Mouse (Mus musculus): ENCODE measurements around the gene Vwde. TPM values are rescaled to one million over a fixed set of nuclear protein-coding genes. Genes with fewer than 3 reads are reported as not detected.

Gene Vwde
- total RNA-seq (2014; rRNA removed): not detected in 2 replicates
- polyA plus RNA-seq (2012; rRNA removed): not detected in 2 replicates

DNA sequence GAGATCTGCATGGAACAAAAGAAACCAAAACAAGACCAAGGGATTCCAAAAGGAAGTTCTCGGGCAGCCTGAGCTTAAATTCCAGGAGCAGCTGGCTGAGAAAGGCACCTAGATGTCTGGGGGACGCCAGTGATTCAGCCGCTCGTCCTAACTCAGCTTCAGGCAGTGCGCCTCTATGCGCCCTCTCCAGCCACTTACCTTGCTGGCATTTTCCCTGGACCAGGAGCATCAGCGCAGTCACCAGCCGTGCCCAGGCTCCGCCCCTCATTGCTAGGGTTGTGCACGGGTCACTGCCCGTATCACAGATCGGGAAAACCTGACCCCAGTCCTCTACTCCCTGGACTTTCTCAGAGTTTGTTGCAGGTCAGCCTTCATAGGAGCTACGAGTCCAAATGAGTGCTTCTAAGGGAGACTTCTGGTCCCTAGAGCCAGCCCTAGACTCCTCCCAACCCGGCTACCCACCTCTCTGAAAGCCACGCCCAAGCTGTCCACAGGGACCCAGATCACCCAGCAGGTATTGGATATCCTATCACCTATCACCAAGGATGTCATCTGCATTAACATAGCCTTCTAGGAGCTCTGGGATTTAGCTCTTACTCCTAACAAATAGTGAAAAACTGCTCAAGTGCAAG is at the start of gene Vwde:
Vwde (minus strand) TSS at position 370 of the 632 bp plus-strand sequence.
- H3K79me2 ChIP-seq (ENCODE audit: control insufficient read depth, insufficient read depth, low read length): no peaks in the 10 kb centered on the region
- 35% methylated on average over 15 of the region's 15 CpGs for WGBS
- no peaks in the 10 kb centered on the region for H3K27me3 ChIP-seq (ENCODE audit: control insufficient read depth, insufficient read depth, low read length)
- H3K36me3 ChIP-seq (ENCODE audit: control insufficient read depth, insufficient read depth, low read length): no peaks in the 10 kb centered on the region
- no peak for DNase-seq (ENCODE audit: extremely low read depth, low read depth, low spot score)
- H3K9ac ChIP-seq (ENCODE audit: low read depth, low read length): no peak within 1 kb of the TSS
- H3K4me1 ChIP-seq (ENCODE audit: control insufficient read depth, insufficient read depth, low read length): no peaks in the 10 kb centered on the region
- H3K4me3 ChIP-seq (ENCODE audit: insufficient read depth, low read depth, low read length): no peak within 1 kb of the TSS
- H3K27ac ChIP-seq (replicated peaks; ENCODE audit: insufficient read depth, low read depth, low read length): no peak within 1 kb of the TSS
- TF ChIP-seq POLR2A (IDR thresholded peaks at IDR 0.05; ENCODE audit: extremely low read depth, insufficient read depth, low read length) (no peak), CTCF (IDR thresholded peaks at IDR 0.05; ENCODE audit: low read depth, low read length) (no peak)

DNA sequence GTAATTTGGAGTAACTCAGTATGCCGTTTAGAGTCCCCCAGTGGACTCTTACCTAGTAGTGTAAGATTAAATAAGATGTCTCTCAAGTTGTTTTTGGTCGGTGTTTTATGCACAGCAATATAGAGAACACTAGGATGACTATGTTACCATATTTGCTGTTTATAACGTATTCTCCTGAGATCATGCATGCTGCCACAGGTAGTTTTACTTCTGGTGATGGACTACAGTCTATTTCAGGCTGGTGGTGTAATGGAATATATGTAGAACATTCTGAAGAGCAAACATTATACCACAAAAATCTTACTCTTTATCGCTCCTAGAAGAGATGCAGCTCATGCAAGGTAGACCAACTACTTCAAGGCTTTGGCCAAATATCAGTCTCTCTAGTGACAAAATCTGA is 30.6 kb upstream of the Vwde start:
- WGBS: 83% methylated on average over 4 of the region's 4 CpGs
- H3K4me1 ChIP-seq (ENCODE audit: control insufficient read depth, insufficient read depth, low read length): no peaks in the 10 kb centered on the region
- DNase-seq (ENCODE audit: extremely low read depth, low read depth, low spot score): no peak

DNA sequence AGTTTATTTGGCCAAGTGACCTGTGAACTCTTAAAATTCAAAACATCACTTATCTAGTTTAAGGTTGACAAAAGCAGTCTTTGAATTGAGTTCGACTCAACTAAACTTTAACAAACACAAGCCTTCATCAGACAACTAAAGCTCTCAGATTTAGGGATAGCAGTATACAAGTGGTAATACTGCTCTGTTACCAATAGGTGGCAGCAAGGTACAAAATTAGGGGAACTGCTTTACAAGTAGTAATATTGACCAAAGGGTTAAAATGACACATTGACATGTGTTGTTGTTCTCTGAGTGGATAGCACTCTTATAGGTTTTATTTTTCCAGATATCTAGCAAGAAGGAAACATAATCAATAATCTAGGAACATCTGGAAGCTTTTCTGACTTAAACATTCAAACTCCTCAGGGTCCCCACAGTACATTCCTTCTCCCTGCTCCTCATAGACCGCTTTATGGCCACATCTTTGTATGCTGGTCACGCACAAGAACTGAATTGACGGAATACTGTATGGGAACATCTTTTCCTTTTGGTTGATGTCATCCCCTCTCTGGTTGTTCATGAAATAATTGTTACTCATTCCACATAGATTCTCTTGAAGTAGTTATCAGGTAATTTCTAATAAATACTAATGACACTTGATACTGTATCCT is 23.7 kb upstream of the Vwde start:
- WGBS: 56% methylated on average over 4 of the region's 4 CpGs
- TF ChIP-seq POLR2A (IDR thresholded peaks at IDR 0.05; ENCODE audit: extremely low read depth, insufficient read depth, low read length): no peak
- no peak for TF ChIP-seq CTCF (IDR thresholded peaks at IDR 0.05; ENCODE audit: low read depth, low read length)
- Histone ChIP-seq H3K79me2 (ENCODE audit: control insufficient read depth, insufficient read depth, low read length) (no peaks in the 10 kb centered on the region), H3K27me3 (ENCODE audit: control insufficient read depth, insufficient read depth, low read length) (no peaks in the 10 kb centered on the region), H3K4me1 (ENCODE audit: control insufficient read depth, insufficient read depth, low read length) (no peaks in the 10 kb centered on the region), H3K4me3 (ENCODE audit: insufficient read depth, low read depth, low read length) (no peak overlapping the region), H3K9ac (ENCODE audit: low read depth, low read length) (no peak overlapping the region), H3K36me3 (ENCODE audit: control insufficient read depth, insufficient read depth, low read length) (no peaks in the 10 kb centered on the region), H3K27ac (replicated peaks; ENCODE audit: insufficient read depth, low read depth, low read length) (no peak overlapping the region)
- peak; percentile 32 for DNase-seq (ENCODE audit: extremely low read depth, low read depth, low spot score)

More for the DNA sequence above, 30.6 kb upstream of the Vwde start:
- Histone ChIP-seq H3K4me3 (ENCODE audit: insufficient read depth, low read depth, low read length) (no peak overlapping the region), H3K79me2 (ENCODE audit: control insufficient read depth, insufficient read depth, low read length) (no peaks in the 10 kb centered on the region), H3K9ac (ENCODE audit: low read depth, low read length) (no peak overlapping the region), H3K27ac (replicated peaks; ENCODE audit: insufficient read depth, low read depth, low read length) (no peak overlapping the region), H3K27me3 (ENCODE audit: control insufficient read depth, insufficient read depth, low read length) (no peaks in the 10 kb centered on the region), H3K36me3 (ENCODE audit: control insufficient read depth, insufficient read depth, low read length) (no peaks in the 10 kb centered on the region)
- TF ChIP-seq CTCF (IDR thresholded peaks at IDR 0.05; ENCODE audit: low read depth, low read length) (no peak), POLR2A (IDR thresholded peaks at IDR 0.05; ENCODE audit: extremely low read depth, insufficient read depth, low read length) (no peak)

DNA sequence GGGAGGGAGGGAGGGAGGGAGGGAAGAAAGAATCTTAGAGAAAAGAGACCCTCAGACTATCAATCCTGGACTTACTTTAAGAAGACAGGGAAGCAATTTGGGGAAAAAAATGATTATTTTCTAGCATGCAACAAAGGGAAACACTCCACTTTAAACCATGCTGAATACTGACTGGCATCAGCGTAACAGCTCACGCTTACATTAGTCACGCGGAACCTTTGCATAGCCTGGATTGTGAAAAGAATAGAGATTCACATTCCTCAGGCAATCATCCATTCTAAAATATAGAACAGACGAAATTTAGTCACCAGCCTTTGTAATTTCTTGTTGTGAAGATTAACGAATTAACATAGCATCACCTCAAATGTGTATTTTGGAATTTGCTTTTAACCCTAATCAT is 18.6 kb downstream of the Vwde start:
- no peak for DNase-seq (ENCODE audit: extremely low read depth, low read depth, low spot score)
- no peak overlapping the region for H3K27ac ChIP-seq (replicated peaks; ENCODE audit: insufficient read depth, low read depth, low read length)
- H3K27me3 ChIP-seq (ENCODE audit: control insufficient read depth, insufficient read depth, low read length): no peaks in the 10 kb centered on the region
- no peak overlapping the region for H3K4me3 ChIP-seq (ENCODE audit: insufficient read depth, low read depth, low read length)
- H3K9ac ChIP-seq (ENCODE audit: low read depth, low read length): no peak overlapping the region
- WGBS: 76% methylated on average over 6 of the region's 6 CpGs
- no peaks in the 10 kb centered on the region for H3K4me1 ChIP-seq (ENCODE audit: control insufficient read depth, insufficient read depth, low read length)
- TF ChIP-seq CTCF (IDR thresholded peaks at IDR 0.05; ENCODE audit: low read depth, low read length) (no peak), POLR2A (IDR thresholded peaks at IDR 0.05; ENCODE audit: extremely low read depth, insufficient read depth, low read length) (no peak)
- no peaks in the 10 kb centered on the region for H3K36me3 ChIP-seq (ENCODE audit: control insufficient read depth, insufficient read depth, low read length)
- no peaks in the 10 kb centered on the region for H3K79me2 ChIP-seq (ENCODE audit: control insufficient read depth, insufficient read depth, low read length)

DNA sequence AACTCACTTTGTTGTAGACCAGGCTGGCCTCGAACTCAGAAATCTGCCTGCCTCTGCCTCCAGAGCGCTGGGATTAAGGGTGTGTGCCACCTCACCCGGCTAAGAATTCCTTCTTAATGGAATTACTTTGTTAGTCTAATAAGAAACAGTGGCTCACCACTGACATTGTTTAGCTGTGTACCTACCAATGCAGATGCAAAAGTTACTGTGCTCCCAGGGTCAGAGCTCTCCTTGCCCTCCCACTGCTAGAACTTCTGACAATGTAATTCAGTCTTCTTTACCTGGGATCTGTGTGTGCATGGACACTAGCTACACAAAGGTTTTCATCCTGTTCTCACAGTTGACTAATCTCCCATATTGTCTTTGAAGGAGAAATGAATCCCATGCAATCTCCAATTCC is 27.3 kb downstream of the Vwde start:
- no peak for TF ChIP-seq POLR2A (IDR thresholded peaks at IDR 0.05; ENCODE audit: extremely low read depth, insufficient read depth, low read length)
- H3K9ac ChIP-seq (ENCODE audit: low read depth, low read length): no peak overlapping the region
- H3K27ac ChIP-seq (replicated peaks; ENCODE audit: insufficient read depth, low read depth, low read length): no peak overlapping the region
- H3K36me3 ChIP-seq (ENCODE audit: control insufficient read depth, insufficient read depth, low read length): no peaks in the 10 kb centered on the region
- no peak for DNase-seq (ENCODE audit: extremely low read depth, low read depth, low spot score)
- 82% methylated on average over 3 of the region's 3 CpGs for WGBS
- no peaks in the 10 kb centered on the region for H3K79me2 ChIP-seq (ENCODE audit: control insufficient read depth, insufficient read depth, low read length)
- no peaks in the 10 kb centered on the region for H3K4me1 ChIP-seq (ENCODE audit: control insufficient read depth, insufficient read depth, low read length)
- H3K4me3 ChIP-seq (ENCODE audit: insufficient read depth, low read depth, low read length): no peak overlapping the region
- H3K27me3 ChIP-seq (ENCODE audit: control insufficient read depth, insufficient read depth, low read length): no peaks in the 10 kb centered on the region

DNA sequence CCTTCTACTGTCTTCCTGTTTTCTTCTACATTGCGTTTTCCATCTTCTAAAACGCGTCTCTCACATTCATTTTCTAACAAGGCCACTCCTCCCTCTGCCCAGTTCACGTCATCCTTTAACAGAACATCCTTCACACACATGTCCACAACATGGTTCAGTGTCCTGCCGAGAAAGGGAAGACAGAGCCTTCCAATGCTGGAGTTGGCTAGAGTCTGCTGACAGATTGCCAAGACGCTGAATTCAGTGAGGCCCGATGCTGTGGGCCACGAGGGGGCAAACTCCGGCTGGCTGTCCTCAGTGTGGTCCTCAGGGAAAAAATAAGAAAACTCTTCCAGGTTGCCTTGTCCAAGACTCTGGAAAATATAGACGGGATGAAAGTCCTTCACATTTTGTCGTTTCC is 37.9 kb downstream of the Vwde start:
- no peaks in the 10 kb centered on the region for H3K79me2 ChIP-seq (ENCODE audit: control insufficient read depth, insufficient read depth, low read length)
- no peaks in the 10 kb centered on the region for H3K27me3 ChIP-seq (ENCODE audit: control insufficient read depth, insufficient read depth, low read length)
- WGBS: 82% methylated on average over 11 of the region's 11 CpGs
- no peak overlapping the region for H3K27ac ChIP-seq (replicated peaks; ENCODE audit: insufficient read depth, low read depth, low read length)
- no peaks in the 10 kb centered on the region for H3K4me1 ChIP-seq (ENCODE audit: control insufficient read depth, insufficient read depth, low read length)
- no peak overlapping the region for H3K9ac ChIP-seq (ENCODE audit: low read depth, low read length)
- H3K36me3 ChIP-seq (ENCODE audit: control insufficient read depth, insufficient read depth, low read length): no peaks in the 10 kb centered on the region
- DNase-seq (ENCODE audit: extremely low read depth, low read depth, low spot score): no peak
- TF ChIP-seq CTCF (IDR thresholded peaks at IDR 0.05; ENCODE audit: low read depth, low read length) (no peak), POLR2A (IDR thresholded peaks at IDR 0.05; ENCODE audit: extremely low read depth, insufficient read depth, low read length) (no peak)
- H3K4me3 ChIP-seq (ENCODE audit: insufficient read depth, low read depth, low read length): no peak overlapping the region
